Mouse (Mus musculus): ENCODE results near the gene Olfm1. TPM values are rescaled to one million over a fixed set of nuclear protein-coding genes. Genes with fewer than 3 reads are reported as not detected.

Gene Olfm1
- polyA plus RNA-seq, 1 experiment, result 8.6 TPM

- 66% methylated on average over 3 of the region's 3 CpGs for WGBS
- DNase-seq (ENCODE audit: low read depth, low spot score), result no peak
These were observed 8.6 kb downstream of the Olfm1 start for GRCm38 (mm10) chr2:28201441-28201841.

- WGBS, result 3% methylated on average over 9 of the region's 9 CpGs
These were observed 11.4 kb downstream of the Olfm1 start for GRCm38 (mm10) chr2:28204167-28204566.

GRCm38 (mm10) chr2:28204677-28205466, 12.1 kb downstream of the Olfm1 start:
- 13% methylated on average over 19 of the region's 19 CpGs for WGBS
- no peak for DNase-seq (ENCODE audit: low read depth, low spot score)

More at GRCm38 (mm10) chr2:28204167-28204566, 11.4 kb downstream of the Olfm1 start:
- DNase-seq (ENCODE audit: low read depth, low spot score), result peak; percentile 29

- WGBS, result 3% methylated on average over 49 of the region's 49 CpGs
- DNase-seq (ENCODE audit: low read depth, low spot score), result peak; percentile 10
These were observed 12.6 kb downstream of the Olfm1 start for GRCm38 (mm10) chr2:28205467-28205805.

GRCm38 (mm10) chr2:28205870-28206421, 13.2 kb downstream of the Olfm1 start:
- WGBS, result 3% methylated on average over 51 of the region's 51 CpGs
- no peak for DNase-seq (ENCODE audit: low read depth, low spot score)

- DNase-seq (ENCODE audit: low read depth, low spot score), result no peak
- 30% methylated on average over 11 of the region's 11 CpGs for WGBS
These were observed 13.7 kb downstream of the Olfm1 start for GRCm38 (mm10) chr2:28206472-28206871.

GRCm38 (mm10) chr2:28207200-28207750, 14.5 kb downstream of the Olfm1 start:
- DNase-seq (ENCODE audit: low read depth, low spot score), result no peak
- 83% methylated on average over 3 of the region's 3 CpGs for WGBS

GRCm38 (mm10) chr2:28208130-28208745, 15.4 kb downstream of the Olfm1 start:
- WGBS, result 91% methylated on average over 14 of the region's 14 CpGs
- DNase-seq (ENCODE audit: low read depth, low spot score), result no peak

- DNase-seq (ENCODE audit: low read depth, low spot score), result no peak
- 86% methylated on average over 5 of the region's 5 CpGs for WGBS
These were observed 16.4 kb downstream of the Olfm1 start for GRCm38 (mm10) chr2:28209211-28209610.

GRCm38 (mm10) chr2:28209653-28210052, 16.9 kb downstream of the Olfm1 start:
- DNase-seq (ENCODE audit: low read depth, low spot score), result no peak
- 69% methylated on average over 12 of the region's 12 CpGs for WGBS

- 18% methylated on average over 4 of the region's 4 CpGs for WGBS
- no peak for DNase-seq (ENCODE audit: low read depth, low spot score)
These were observed 17.5 kb downstream of the Olfm1 start for GRCm38 (mm10) chr2:28210273-28210672.

- 68% methylated on average over 22 of the region's 22 CpGs for WGBS
- DNase-seq (ENCODE audit: low read depth, low spot score), result no peak
These were observed 18.9 kb downstream of the Olfm1 start for GRCm38 (mm10) chr2:28211531-28212281.

- 71% methylated on average over 5 of the region's 5 CpGs for WGBS
- DNase-seq (ENCODE audit: low read depth, low spot score), result no peak
These were observed 20.1 kb downstream of the Olfm1 start for GRCm38 (mm10) chr2:28212911-28213310.

- DNase-seq (ENCODE audit: low read depth, low spot score), result no peak
- WGBS, result 76% methylated on average over 5 of the region's 5 CpGs
These were observed 23.5 kb downstream of the Olfm1 start for GRCm38 (mm10) chr2:28216211-28216775.

GRCm38 (mm10) chr2:28217783-28218182, 25.0 kb downstream of the Olfm1 start:
- no peak for DNase-seq (ENCODE audit: low read depth, low spot score)
- 94% methylated on average over 1 of the region's 1 CpGs for WGBS

- DNase-seq (ENCODE audit: low read depth, low spot score), result no peak
- WGBS, result 56% methylated on average over 7 of the region's 7 CpGs
These were observed 26.0 kb downstream of the Olfm1 start for GRCm38 (mm10) chr2:28218651-28219356.

- DNase-seq (ENCODE audit: low read depth, low spot score), result no peak
- 66% methylated on average over 1 of the region's 1 CpGs for WGBS
These were observed 26.8 kb downstream of the Olfm1 start for GRCm38 (mm10) chr2:28219625-28220024.

- DNase-seq (ENCODE audit: low read depth, low spot score), result no peak
- WGBS, result 65% methylated on average over 2 of the region's 2 CpGs
These were observed 29.0 kb downstream of the Olfm1 start for GRCm38 (mm10) chr2:28221803-28222202.

- WGBS, result 68% methylated on average over 5 of the region's 5 CpGs
- DNase-seq (ENCODE audit: low read depth, low spot score), result no peak
These were observed 32.0 kb downstream of the Olfm1 start for GRCm38 (mm10) chr2:28224819-28225218.

All from large intestine, adult 2 months (tissue).